ENCODE assay signal across 8 mouse cellular contexts in genomic region chr14:75015856-75016714, GRCm38 (mm10). TPM values are rescaled to one million over a fixed set of nuclear protein-coding genes. Genes with fewer than 3 reads are reported as not detected.
A peak's percentile ranks its signal among the peaks of the same experiment; 100 is the strongest.
DNase-seq lines count a peak whose midpoint lies in the region; ATAC-seq and TF ChIP-seq lines count a peak whose summit lies in the region.

TSS of gene Rubcnl (plus strand) at chr14:75016027.

- peak; percentile 88 for DNase-seq in A20 (ENCODE audit: low read depth, low spot score)
- DNase-seq in embryonic facial prominence, embryonic 14.5 days (ENCODE audit: low spot score): peak; percentile 92
- peak; percentile 50 to 72 for DNase-seq in heart, adult 9 months (ENCODE audit: low spot score in 2 of 2)
- peak; percentile 68 for DNase-seq in kidney, adult 9 months
- DNase-seq in liver: peak; percentile 75
- peak; percentile 74 to 84 for DNase-seq in spleen, postnatal 36 days (ENCODE audit: low spot score in 2 of 2)

- WGBS in bone marrow, adult 2 months: under 1% methylated on average over 49 of the region's 49 CpGs
- WGBS in embryonic facial prominence, embryonic 14.5 days: 1% methylated on average over 41 of the region's 49 CpGs

- peak within 1 kb of the TSS; percentile 68 for H3K9ac ChIP-seq in embryonic facial prominence, embryonic 14.5 days (ENCODE audit: low read depth, low read length)

- H3K9me3 ChIP-seq in embryonic facial prominence, embryonic 14.5 days (ENCODE audit: control insufficient read depth, low read length): no peaks in the 10 kb centered on the region

- peak; percentile 72 for ATAC-seq in embryonic facial prominence, embryonic 14.5 days (ENCODE audit: low read depth)
- peak; percentile 54 for ATAC-seq in monocyte, adult 5-6 weeks (replicated peaks; ENCODE audit: insufficient number of reproducible peaks, low FRiP score, low TSS enrichment, poor library complexity, severe bottlenecking)

- peaks cover 4% of the 10 kb centered on the region; the same call in 1 of the 2 replicates for H3K4me1 ChIP-seq in bone marrow, adult 2 months (ENCODE audit: control insufficient read depth, insufficient read depth, low read length)
- H3K4me1 ChIP-seq in embryonic facial prominence, embryonic 14.5 days (ENCODE audit: control insufficient read depth, insufficient read depth, low read length): no peaks in the 10 kb centered on the region

- no peaks in the 10 kb centered on the region for H3K36me3 ChIP-seq in embryonic facial prominence, embryonic 14.5 days (ENCODE audit: control insufficient read depth, insufficient read depth, low read length)

- peak; percentile 86 for TF ChIP-seq CTCF in bone marrow, adult 2 months (IDR thresholded peaks at IDR 0.05; ENCODE audit: control insufficient read depth, insufficient read depth, low read length)

- H3K27me3 ChIP-seq in embryonic facial prominence, embryonic 14.5 days (replicated peaks; ENCODE audit: control insufficient read depth, insufficient read depth, low read length): 0 out of 2 replicates have a peak, but pooled peaks cover 3% of the 10 kb centered on the region

- peak within 1 kb of the TSS; percentile 81 for H3K4me3 ChIP-seq in bone marrow, adult 2 months (replicated peaks; ENCODE audit: control insufficient read depth, low read depth, low read length)
- H3K4me3 ChIP-seq in embryonic facial prominence, embryonic 14.5 days (ENCODE audit: low read depth, low read length): peak within 1 kb of the TSS; percentile 62

- H3K27ac ChIP-seq in bone marrow, adult 2 months (ENCODE audit: control insufficient read depth, insufficient read depth, low read depth, low read length, poor library complexity): peak within 1 kb of the TSS; percentile 76
- H3K27ac ChIP-seq in embryonic facial prominence, embryonic 14.5 days (replicated peaks; ENCODE audit: low read depth, low read length): no peak within 1 kb of the TSS

- peak within 1 kb of the TSS; percentile 91 for H3K4me2 ChIP-seq in embryonic facial prominence, embryonic 14.5 days (ENCODE audit: low read depth, low read length)

- peak; percentile 53; the same call in 1 of the 2 replicates for TF ChIP-seq POLR2A in bone marrow, adult 2 months (IDR thresholded peaks at IDR 0.05; ENCODE audit: borderline replicate concordance, control insufficient read depth, low read depth, low read length)

RNA-seq across cellular contexts. Expression of gene Rubcnl, which starts in this region (rescaled TPM):
- 8.8 and 14.0 TPM in 2 replicates for polyA plus RNA-seq in bone marrow, adult 2 months (2011; ENCODE audit: insufficient read depth, insufficient read length, low replicate concordance, missing spikeins)
- polyA plus RNA-seq in embryonic facial prominence, embryonic 14.5 days (2014; fragmentation: Nextera tagmentation; extraction: Ambion mirVana): 1.0 and 1.1 TPM in 2 replicates
- 33.3 to 38.2 TPM (median 36.0 TPM) in 3 replicates for total RNA-seq in monocyte, adult 5-6 weeks (2017)
